Mouse (Mus musculus) neural tube, embryonic 11.5 days (tissue): Measurements from ENCODE around the gene Tekt2. TPM values are rescaled to one million over a fixed set of nuclear protein-coding genes. Genes with fewer than 3 reads are reported as not detected.

Experiments
- ATAC-seq: fragments of 200-750 bp; cut with Nextera tagmentation; 2 replicates; pipeline ENCODE4 v1.8.0; 2017; ENCODE audit warnings: moderate number of reproducible peaks, mild to moderate bottlenecking, moderate TSS enrichment, moderate library complexity; ENCODE audit not compliant: insufficient read depth, low FRiP score, low TSS enrichment
- DNase-seq: peaks from one replicate; pipeline ENCODE4 v3.0.0-alpha.2; 2015; ENCODE audit warnings: low spot score
- H3K27ac ChIP-seq: fragments of 300-500 bp; sonication (generic); 2 replicates; pipeline ENCODE4 v1.5.1; 2014; ENCODE audit warnings: low read depth, mild to moderate bottlenecking, low read length
- H3K27me3 ChIP-seq: fragments of 300-500 bp; sonication (generic); 2 replicates; pipeline ENCODE4 v1.6.1; 2014; ENCODE audit warnings: mild to moderate bottlenecking, low read length, mixed read lengths; ENCODE audit not compliant: control insufficient read depth, insufficient read depth
- H3K36me3 ChIP-seq: fragments of 300-500 bp; sonication (generic); 2 replicates; pipeline ENCODE4 v1.6.1; 2014; ENCODE audit warnings: mild to moderate bottlenecking, low read length, moderate library complexity, mixed read lengths; ENCODE audit not compliant: control insufficient read depth, insufficient read depth
- H3K4me1 ChIP-seq: fragments of 300-500 bp; sonication (generic); 2 replicates; pipeline ENCODE4 v1.6.1; 2014; ENCODE audit warnings: low read length, mixed read lengths; ENCODE audit not compliant: control insufficient read depth, insufficient read depth
- H3K4me2 ChIP-seq: fragments of 300-500 bp; sonication (generic); 2 replicates; pipeline ENCODE4 v1.6.1; 2014; ENCODE audit warnings: low read depth, mild to moderate bottlenecking, moderate library complexity
- H3K4me3 ChIP-seq: fragments of 300-500 bp; sonication (generic); 2 replicates; pipeline ENCODE4 v1.5.1; 2014; ENCODE audit warnings: low read depth, low read length
- H3K9ac ChIP-seq: fragments of 300-500 bp; sonication (generic); 2 replicates; pipeline ENCODE4 v1.6.1; 2014; ENCODE audit warnings: mild to moderate bottlenecking, low read length
- H3K9me3 ChIP-seq: fragments of 300-500 bp; sonication (generic); 2 replicates; pipeline ENCODE4 v1.6.1; 2016; ENCODE audit warnings: low read length; ENCODE audit not compliant: control insufficient read depth
- WGBS: fragments of 180-500 bp; shearing (Covaris S2); extraction: QIAGEN DNeasy Blood & Tissue Kit; methylation state at CpG from one replicate; pipeline ENCODE4 v1.1.7; 2014; 5-methylcytosine and 5-hydroxymethylcytosine counted together
- polyA plus RNA-seq: library from polyadenylated mRNA; unstranded; fragments of >200 nt; fragmentation: Nextera tagmentation; extraction: Ambion mirVana; gene quantifications from 2 replicates; pipeline ENCODE4 v1.2.1, GENCODE M21; 2014

The Tekt2 gene
- polyA plus RNA-seq, 1 experiment from 2014 or later = 1.2 TPM

- DNase-seq (no peak), ATAC-seq (no peak)
- H3K27me3 ChIP-seq = no peaks in the 10 kb centered on the region
- no peak overlapping the region for H3K27ac ChIP-seq
- peaks cover 5% of the 10 kb centered on the region for H3K36me3 ChIP-seq
- no peak overlapping the region for H3K4me3 ChIP-seq
- H3K4me2 ChIP-seq = no peak overlapping the region
- H3K9ac ChIP-seq = no peak overlapping the region
- WGBS = 73% methylated on average over 13 of the region's 13 CpGs
- H3K9me3 ChIP-seq = no peaks in the 10 kb centered on the region
- H3K4me1 ChIP-seq = no peaks in the 10 kb centered on the region
Observed at GRCm38 (mm10) chr4:126273753-126274152, 51.7 kb downstream of the Tekt2 start.

Other genes with a start within 250 kb of the Tekt2 start
- gene Lsm10, start 229.1 kb downstream of the Tekt2 start, polyA plus RNA-seq = 39.5 and 42.6 TPM in 2 replicates
- gene Stk40, start 221.7 kb downstream of the Tekt2 start, polyA plus RNA-seq = 32.5 and 32.8 TPM in 2 replicates
- 42.5 and 43.4 TPM in 2 replicates for gene Eva1b, start 177.9 kb downstream of the Tekt2 start, polyA plus RNA-seq
- gene Sh3d21, start 162.2 kb downstream of the Tekt2 start, polyA plus RNA-seq = 2.1 and 2.6 TPM in 2 replicates
- gene Thrap3, start 122.9 kb downstream of the Tekt2 start, polyA plus RNA-seq = 197 and 217 TPM in 2 replicates
- gene Map7d1, start 69.3 kb downstream of the Tekt2 start, polyA plus RNA-seq = 80.9 and 83.6 TPM in 2 replicates
- gene Trappc3, start 63.4 kb downstream of the Tekt2 start, polyA plus RNA-seq = 32.1 and 45.4 TPM in 2 replicates
- 7.4 and 7.9 TPM in 2 replicates for gene Col8a2, start 38.9 kb downstream of the Tekt2 start, polyA plus RNA-seq
- gene Adprhl2, start 4.0 kb downstream of the Tekt2 start, polyA plus RNA-seq = 52.7 and 56.8 TPM in 2 replicates
- gene Ago3, start 103.9 kb upstream of the Tekt2 start, polyA plus RNA-seq = 9.8 and 14.6 TPM in 2 replicates
- gene Ago1, start 142.9 kb upstream of the Tekt2 start, polyA plus RNA-seq = 23.2 and 26.3 TPM in 2 replicates
- 3.4 TPM in 2 replicates for gene Ago4, start 207.8 kb upstream of the Tekt2 start, polyA plus RNA-seq
- 37.9 and 43.6 TPM in 2 replicates for gene Clspn, start 231.2 kb upstream of the Tekt2 start, polyA plus RNA-seq